Mouse (Mus musculus): ENCODE data around the gene Gm10974. TPM values are rescaled to one million over a fixed set of nuclear protein-coding genes. Genes with fewer than 3 reads are reported as not detected.

Gm10974 gene
- total and polyA plus RNA-seq, 3 experiments: not detected

- dilution Hi-C loops (cut with MboI; ENCODE audit: extremely low pct_ligation_motif_present, extremely low pct_unique_long_range_greater_than_20kb, low sequenced_read_pairs): no loop called here
- Histone ChIP-seq H3K4me3 (replicated peaks in 1 of 3; ENCODE audit: low read depth in 2 of 3, low read length in 2 of 3, poor library complexity in 1 of 3) (no peak overlapping the region), H3K9me3 (replicated peaks; ENCODE audit: low read length) (no peaks in the 10 kb centered on the region), H3K4me2 (ENCODE audit: insufficient read depth, low read depth, poor library complexity, severe bottlenecking) (no peak overlapping the region), H3K27ac (ENCODE audit: insufficient read depth, low read depth) (no peak overlapping the region), H3K79me2 (replicated peaks; ENCODE audit: control insufficient read depth, extremely low read depth, insufficient read depth, poor library complexity, severe bottlenecking) (no peaks in the 10 kb centered on the region), H3K27me3 (replicated peaks) (no peaks in the 10 kb centered on the region), H3K9ac (ENCODE audit: insufficient read depth, low read depth) (no peak overlapping the region), H3K4me1 (ENCODE audit: control insufficient read depth in 1 of 2, insufficient read depth in 2 of 2) (peaks cover 0 to 26% of the 10 kb centered on the region in 2 experiments; a peak in 2 of 4 replicates), H3K36me3 (replicated peaks in 1 of 2; ENCODE audit: control insufficient read depth in 1 of 2, insufficient read depth in 1 of 2, low read length in 1 of 2) (peaks cover 5 to 44% of the 10 kb centered on the region in 2 experiments)
- no peak for DNase-seq (ENCODE audit: extremely low read depth)
- TF ChIP-seq HCFC1 (IDR thresholded peaks at IDR 0.05; ENCODE audit: low read depth, low read length) (no peak), NELFE (IDR thresholded peaks at IDR 0.05; ENCODE audit: low read depth, low read length) (no peak), KAT2A (IDR thresholded peaks at IDR 0.05; ENCODE audit: insufficient replicate concordance, low read length) (no peak), JUND (conservative IDR thresholded peaks at IDR 0.05; ENCODE audit: low read depth, low read length) (no peak), NRF1 (IDR thresholded peaks at IDR 0.05; ENCODE audit: low read depth, low read length) (no peak), MAFK (IDR thresholded peaks at IDR 0.05; ENCODE audit: insufficient replicate concordance, low read length) (no peak), ETS1 (conservative IDR thresholded peaks at IDR 0.05; ENCODE audit: low read depth, low read length) (no peak)
- in situ Hi-C loops (cut with MboI; ENCODE audit: low pct_ligation_motif_present, low pct_unique_long_range_greater_than_20kb, low sequenced_read_pairs): no loop called here
These were observed 14.6 kb upstream of the Gm10974 start for GRCm38 (mm10) chr7:66351074-66351473.

- peaks cover 0 to 16% of the 10 kb centered on the region in 2 experiments; a peak in 2 of 4 replicates for H3K4me1 ChIP-seq (ENCODE audit: control insufficient read depth in 1 of 2, insufficient read depth in 2 of 2)
- H3K27ac ChIP-seq (ENCODE audit: insufficient read depth, low read depth): no peak overlapping the region
- H3K79me2 ChIP-seq (replicated peaks; ENCODE audit: control insufficient read depth, extremely low read depth, insufficient read depth, poor library complexity, severe bottlenecking): no peaks in the 10 kb centered on the region; the same call in 1 of the 2 replicates
- no peaks in the 10 kb centered on the region for H3K27me3 ChIP-seq (replicated peaks)
- dilution Hi-C loops (cut with MboI; ENCODE audit: extremely low pct_ligation_motif_present, extremely low pct_unique_long_range_greater_than_20kb, low sequenced_read_pairs) (no loop called here), in situ Hi-C loops (cut with MboI; ENCODE audit: low pct_ligation_motif_present, low pct_unique_long_range_greater_than_20kb, low sequenced_read_pairs) (no loop called here)
- no peaks in the 10 kb centered on the region for H3K9me3 ChIP-seq (replicated peaks; ENCODE audit: low read length)
- H3K4me3 ChIP-seq (replicated peaks in 1 of 3; ENCODE audit: low read depth in 2 of 3, low read length in 2 of 3, poor library complexity in 1 of 3): no peak overlapping the region
- TF ChIP-seq NRF1 (IDR thresholded peaks at IDR 0.05; ENCODE audit: low read depth, low read length) (no peak), NELFE (IDR thresholded peaks at IDR 0.05; ENCODE audit: low read depth, low read length) (no peak), ZNF384 (IDR thresholded peaks at IDR 0.05; ENCODE audit: low read depth, low read length) (no peak), CTCF (conservative IDR thresholded peaks at IDR 0.05 in 1 of 2, IDR thresholded peaks at IDR 0.05 in 1 of 2; ENCODE audit: low read depth in 2 of 2, low read length in 2 of 2) (no peak), MYC (IDR thresholded peaks at IDR 0.05; ENCODE audit: low read depth, low read length) (no peak), MEF2A (IDR thresholded peaks at IDR 0.05; ENCODE audit: borderline replicate concordance, low read depth, low read length) (no peak), SMC3 (IDR thresholded peaks at IDR 0.05; ENCODE audit: low read depth, low read length) (no peak), RCOR1 (conservative IDR thresholded peaks at IDR 0.05; ENCODE audit: low read depth, low read length) (no peak), E2F4 (IDR thresholded peaks at IDR 0.05; ENCODE audit: insufficient replicate concordance, low read depth, low read length) (no peak), PAX5 (IDR thresholded peaks at IDR 0.05; ENCODE audit: low read length) (no peak), JUND (conservative IDR thresholded peaks at IDR 0.05; ENCODE audit: low read depth, low read length) (no peak)
- no peak overlapping the region for H3K9ac ChIP-seq (ENCODE audit: insufficient read depth, low read depth)
- H3K4me2 ChIP-seq (ENCODE audit: insufficient read depth, low read depth, poor library complexity, severe bottlenecking): no peak overlapping the region
- DNase-seq (ENCODE audit: extremely low read depth): no peak
- H3K36me3 ChIP-seq (replicated peaks in 1 of 2; ENCODE audit: control insufficient read depth in 1 of 2, insufficient read depth in 1 of 2, low read length in 1 of 2): peaks cover under 1 to 44% of the 10 kb centered on the region in 2 experiments
These were observed 10.8 kb upstream of the Gm10974 start for GRCm38 (mm10) chr7:66354911-66355310.

Data from CH12.LX (cell line).